Mouse (Mus musculus) ES-Bruce4 (cell line): ENCODE results near the gene Ccdc184. TPM values are rescaled to one million over a fixed set of nuclear protein-coding genes. Genes with fewer than 3 reads are reported as not detected.
A peak's percentile ranks its signal among the peaks of the same experiment; 100 is the strongest.

Experiments used
- H3K27ac ChIP-seq: 2 replicates; pipeline ENCODE4 v1.5.1; 2012; ENCODE audit warnings: low read length, inconsistent platforms; ENCODE audit not compliant: insufficient read depth
- H3K27me3 ChIP-seq: 2 replicates; pipeline ENCODE4 v1.6.1; 2012; ENCODE audit warnings: mild to moderate bottlenecking, low read length, inconsistent platforms; ENCODE audit not compliant: control insufficient read depth, poor library complexity, insufficient read depth, severe bottlenecking
- H3K36me3 ChIP-seq: 2 replicates; pipeline ENCODE4 v1.6.1; 2012; ENCODE audit warnings: inconsistent platforms, mild to moderate bottlenecking, low read length, moderate library complexity; ENCODE audit not compliant: control insufficient read depth, poor library complexity, insufficient read depth, severe bottlenecking
- H3K4me1 ChIP-seq: one replicate; pipeline ENCODE4 v1.8.1; 2011; ENCODE audit warnings: low read length; ENCODE audit not compliant: control insufficient read depth, insufficient read depth
- H3K4me3 ChIP-seq: 2 replicates; pipeline ENCODE4 v1.5.1; 2011; ENCODE audit warnings: low read depth, mild to moderate bottlenecking, low read length
- H3K9ac ChIP-seq: 2 replicates; pipeline ENCODE4 v1.6.1; 2012; ENCODE audit warnings: low read depth, mild to moderate bottlenecking, inconsistent platforms; ENCODE audit not compliant: poor library complexity, severe bottlenecking
- H3K9me3 ChIP-seq: replicated peaks from 2 replicates; pipeline ENCODE4 v1.6.1; 2012; ENCODE audit warnings: mild to moderate bottlenecking, low read length, inconsistent platforms; ENCODE audit not compliant: control insufficient read depth, poor library complexity, insufficient read depth, severe bottlenecking
- CTCF ChIP-seq: IDR thresholded peaks from one replicate; pipeline ENCODE4 v1.8.1; 2011; ENCODE audit warnings: low read depth, low read length
- EP300 ChIP-seq: IDR thresholded peaks from 2 replicates; pipeline ENCODE4 v1.6.1; 2011; ENCODE audit warnings: low read depth, low read length; ENCODE audit not compliant: insufficient read depth
- POLR2A ChIP-seq: IDR thresholded peaks from one replicate; pipeline ENCODE4 v1.8.1; 2011; ENCODE audit warnings: low read length; ENCODE audit not compliant: insufficient read depth
- polyA plus RNA-seq: library from polyadenylated mRNA; stranded (reverse); fragments of >200 nt; gene quantifications from 2 replicates; pipeline ENCODE4 v1.2.4, GENCODE M21; 2011; ENCODE audit warnings: low read depth; ENCODE audit not compliant: missing spikeins, insufficient read depth, insufficient read length

Ccdc184 gene
- polyA plus RNA-seq, 1 experiment: 0.81 TPM

GRCm38 (mm10) chr15:98152916-98153315 lies 14.0 kb upstream of the Ccdc184 start:
- Histone ChIP-seq H3K36me3 (no peaks in the 10 kb centered on the region), H3K4me3 (no peak overlapping the region), H3K9ac (no peak overlapping the region; the same call in 1 of the 2 replicates), H3K4me1 (peaks cover 2% of the 10 kb centered on the region), H3K27me3 (no peaks in the 10 kb centered on the region), H3K27ac (peak overlapping the region; percentile 1; the same call in 1 of the 2 replicates), H3K9me3 (no peaks in the 10 kb centered on the region)
- TF ChIP-seq POLR2A (no peak), CTCF (no peak), EP300 (no peak)

DNA sequence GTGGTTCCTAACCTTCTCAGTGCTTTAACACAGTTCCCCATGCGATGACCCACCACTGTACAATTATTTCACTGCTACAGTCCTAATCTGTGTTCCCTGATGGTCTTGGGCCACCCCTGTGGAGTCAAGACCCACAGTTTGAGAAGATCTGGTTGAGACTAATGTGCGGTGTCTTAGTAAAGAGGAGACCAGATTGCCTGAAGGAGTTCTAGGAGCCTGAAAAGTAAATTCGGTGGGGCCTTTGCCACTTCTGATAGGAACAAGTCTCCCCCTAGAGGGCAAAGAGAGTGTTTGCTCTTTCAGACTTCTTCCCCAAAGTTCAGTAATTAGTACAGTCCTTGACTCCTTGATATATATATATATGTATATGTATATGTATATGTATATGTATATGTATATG lies 13.3 kb upstream of the Ccdc184 start:
- Histone ChIP-seq H3K9ac (peak overlapping the region; percentile 28; the same call in 1 of the 2 replicates), H3K27me3 (no peaks in the 10 kb centered on the region), H3K36me3 (no peaks in the 10 kb centered on the region), H3K27ac (peak overlapping the region; percentile 44; the same call in 1 of the 2 replicates), H3K9me3 (no peaks in the 10 kb centered on the region), H3K4me3 (no peak overlapping the region), H3K4me1 (peaks cover 2% of the 10 kb centered on the region)
- peak; percentile 12 for TF ChIP-seq CTCF
- TF ChIP-seq EP300: no peak

- Histone ChIP-seq H3K4me3 (no peak overlapping the region), H3K36me3 (no peaks in the 10 kb centered on the region), H3K27ac (peak overlapping the region; percentile 41), H3K27me3 (no peaks in the 10 kb centered on the region), H3K9me3 (no peaks in the 10 kb centered on the region), H3K4me1 (peaks cover under 1% of the 10 kb centered on the region), H3K9ac (peak overlapping the region; percentile 21; the same call in 1 of the 2 replicates)
- no peak for TF ChIP-seq CTCF
- 0 out of 2 replicates have a peak, but pooled peaks have one; percentile 11 for TF ChIP-seq EP300
Measured at GRCm38 (mm10) chr15:98154146-98154545, 12.8 kb upstream of the Ccdc184 start.

DNA sequence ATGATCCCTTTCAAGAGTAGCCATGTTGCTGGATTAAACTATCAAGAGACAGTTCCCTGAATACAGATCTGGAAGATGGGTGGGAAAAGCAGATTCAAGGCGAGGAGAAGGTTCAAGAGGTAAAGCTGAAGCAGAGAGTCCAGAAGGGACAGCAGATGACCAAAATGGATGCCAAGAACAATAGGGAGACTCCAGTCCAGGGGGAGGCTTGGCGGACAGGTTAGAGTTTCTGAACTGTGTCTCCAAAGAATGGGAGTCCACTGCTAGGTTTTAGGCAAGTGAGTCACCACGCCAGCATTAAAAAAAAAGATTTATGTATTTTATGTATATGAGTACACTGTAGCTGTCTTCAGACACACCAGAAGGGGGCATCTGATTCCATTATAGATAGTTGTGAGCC lies 12.3 kb upstream of the Ccdc184 start:
- Histone ChIP-seq H3K9ac (peak overlapping the region; percentile 21; the same call in 1 of the 2 replicates), H3K4me1 (no peaks in the 10 kb centered on the region), H3K4me3 (no peak overlapping the region), H3K9me3 (no peaks in the 10 kb centered on the region), H3K27ac (peak overlapping the region; percentile 94; the same call in 1 of the 2 replicates), H3K27me3 (no peaks in the 10 kb centered on the region), H3K36me3 (no peaks in the 10 kb centered on the region)
- TF ChIP-seq EP300 (no peak), CTCF (no peak), POLR2A (no peak)

- no peaks in the 10 kb centered on the region for H3K4me1 ChIP-seq
- H3K9me3 ChIP-seq: no peaks in the 10 kb centered on the region
- no peaks in the 10 kb centered on the region for H3K27me3 ChIP-seq
- H3K36me3 ChIP-seq: no peaks in the 10 kb centered on the region
- no peak overlapping the region for H3K9ac ChIP-seq
- peak overlapping the region; percentile 94 for H3K27ac ChIP-seq
- H3K4me3 ChIP-seq: no peak overlapping the region
- no peak for TF ChIP-seq EP300
- TF ChIP-seq POLR2A: no peak
- no peak for TF ChIP-seq CTCF
Measured at GRCm38 (mm10) chr15:98155272-98155671, 11.7 kb upstream of the Ccdc184 start.

DNA sequence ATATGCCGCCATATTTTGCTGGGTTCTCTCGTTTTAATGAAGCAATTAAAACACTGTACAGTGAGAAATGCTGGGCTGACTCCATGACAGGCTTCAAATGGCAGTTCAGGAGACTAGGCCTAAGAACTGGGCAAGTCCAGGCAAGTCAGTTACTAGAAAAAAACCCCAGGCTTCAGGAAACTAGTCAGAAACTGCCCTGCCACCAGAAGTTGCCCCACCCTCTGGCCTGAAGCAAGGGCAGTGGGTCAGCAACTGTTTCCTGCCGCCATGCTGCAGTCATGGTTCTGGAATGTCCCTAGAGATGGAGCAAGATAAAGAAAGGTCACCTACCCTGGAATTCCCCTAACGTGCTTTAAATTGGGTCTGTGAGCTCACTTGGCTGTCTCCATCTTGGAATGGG lies 11.0 kb upstream of the Ccdc184 start:
- H3K27me3 ChIP-seq: no peaks in the 10 kb centered on the region
- H3K9ac ChIP-seq: no peak overlapping the region
- no peak overlapping the region for H3K4me3 ChIP-seq
- H3K36me3 ChIP-seq: no peaks in the 10 kb centered on the region
- H3K9me3 ChIP-seq: no peaks in the 10 kb centered on the region
- TF ChIP-seq CTCF (no peak), POLR2A (no peak), EP300 (peak; percentile 99)
- no peaks in the 10 kb centered on the region for H3K4me1 ChIP-seq
- H3K27ac ChIP-seq: peak overlapping the region; percentile 94
